Mouse (Mus musculus): ENCODE results near the gene Prlr.

The Prlr gene

DNA sequence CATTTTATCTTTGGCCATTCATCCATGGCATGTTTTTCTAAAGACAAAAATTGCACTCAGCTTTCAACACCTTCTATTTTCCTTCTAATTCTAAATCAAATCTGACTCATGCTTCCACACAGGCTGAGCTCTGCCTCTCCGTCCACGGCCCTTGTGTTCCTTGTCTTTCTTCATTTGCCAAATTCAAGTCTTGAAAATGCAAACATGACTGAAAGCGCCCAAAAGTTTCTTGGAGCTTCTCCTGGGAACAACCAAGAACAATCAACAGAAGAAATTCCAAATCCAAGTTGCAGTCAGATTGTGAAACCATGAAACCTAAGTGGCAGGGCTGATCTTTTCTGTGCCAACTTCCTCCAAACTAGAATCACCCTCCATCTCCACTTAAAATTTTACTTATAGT, 161.6 kb downstream of the Prlr start:
- DNase-seq: no peak

DNA sequence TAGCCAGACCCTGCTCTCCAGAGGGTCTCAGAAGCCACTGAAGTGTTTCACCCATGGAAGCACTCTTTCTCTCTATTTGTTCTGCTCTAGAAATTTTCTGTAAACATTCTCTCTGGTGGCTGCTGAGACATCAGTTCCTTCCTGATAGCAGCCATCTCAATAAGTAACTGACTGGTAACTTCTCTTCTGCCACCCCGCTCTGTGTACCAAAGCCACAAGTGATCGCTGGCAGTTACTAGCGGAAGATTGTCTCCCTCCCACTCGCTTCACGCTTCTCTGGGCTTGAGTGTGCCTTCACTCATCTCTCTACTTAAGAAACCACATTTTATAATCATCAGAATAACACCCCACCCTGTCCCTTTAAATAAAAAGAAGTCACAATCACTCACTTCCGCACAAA, 170.0 kb downstream of the Prlr start:
- DNase-seq: no peak

DNA sequence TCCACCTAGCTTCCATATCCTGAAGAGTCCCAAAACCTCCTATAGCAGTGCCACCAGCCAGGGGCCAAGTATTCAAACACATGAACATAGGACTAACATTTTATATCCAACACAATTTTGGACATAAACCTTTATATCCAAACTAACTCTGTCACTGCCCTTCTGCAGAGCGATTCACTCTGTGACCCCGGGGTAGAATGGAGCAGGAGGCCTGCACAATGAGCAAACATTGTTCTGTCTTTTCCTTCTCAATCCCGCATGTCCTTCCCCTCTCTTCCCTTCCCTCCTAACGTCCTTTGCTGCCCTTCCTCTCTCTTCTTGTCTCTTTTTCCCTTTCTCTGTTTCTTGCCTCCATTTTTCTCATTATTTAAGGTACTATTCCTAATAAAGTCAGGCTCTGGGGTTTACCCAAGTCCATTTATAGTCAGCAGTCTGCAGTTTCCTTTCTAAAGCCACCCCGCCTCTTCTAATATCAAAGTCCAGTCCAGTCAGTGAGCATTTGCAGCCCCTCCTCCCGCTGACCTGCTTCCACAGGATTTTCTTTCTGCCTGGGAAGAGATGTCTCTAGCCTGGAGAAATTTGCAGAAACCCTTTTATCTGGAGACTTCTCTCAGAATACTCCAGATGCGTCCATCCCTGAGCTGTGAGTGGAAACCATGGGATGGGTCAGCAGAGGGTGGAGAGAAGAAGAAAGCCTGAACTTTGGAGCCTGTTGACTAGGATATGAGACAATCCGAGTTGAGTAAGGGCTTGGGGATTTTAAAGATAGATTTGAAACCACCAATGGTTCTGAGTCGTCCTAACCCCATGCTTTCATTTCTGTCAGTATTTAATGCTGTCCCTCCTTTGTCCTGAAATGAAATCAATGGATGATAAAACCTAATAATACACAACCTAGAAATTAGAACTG, 181.3 kb downstream of the Prlr start, which contains the start of gene Agxt2:
TSS of gene Agxt2 (plus strand) at position 494 of the 910 bp plus-strand sequence.
- DNase-seq: peak; percentile 55

DNA sequence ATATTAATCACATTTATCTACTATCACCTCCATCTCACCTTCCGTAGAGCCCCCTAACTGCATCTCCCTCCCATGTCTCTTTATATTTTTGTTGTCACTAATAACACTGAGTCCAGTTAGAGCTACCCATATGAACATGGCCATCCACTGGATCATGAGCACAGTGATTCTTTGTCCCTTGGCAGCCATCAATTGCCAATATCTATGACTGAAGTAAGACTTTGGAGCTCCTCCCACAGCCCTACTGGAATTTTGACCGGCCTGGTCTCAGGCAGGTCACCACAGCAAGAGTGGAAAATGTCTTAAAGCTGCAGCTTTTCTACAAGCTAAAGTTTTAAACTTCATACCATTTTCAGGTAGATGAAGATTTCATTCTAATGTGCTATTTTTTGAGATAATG, 189.3 kb downstream of the Prlr start:
- no peak for DNase-seq

DNA sequence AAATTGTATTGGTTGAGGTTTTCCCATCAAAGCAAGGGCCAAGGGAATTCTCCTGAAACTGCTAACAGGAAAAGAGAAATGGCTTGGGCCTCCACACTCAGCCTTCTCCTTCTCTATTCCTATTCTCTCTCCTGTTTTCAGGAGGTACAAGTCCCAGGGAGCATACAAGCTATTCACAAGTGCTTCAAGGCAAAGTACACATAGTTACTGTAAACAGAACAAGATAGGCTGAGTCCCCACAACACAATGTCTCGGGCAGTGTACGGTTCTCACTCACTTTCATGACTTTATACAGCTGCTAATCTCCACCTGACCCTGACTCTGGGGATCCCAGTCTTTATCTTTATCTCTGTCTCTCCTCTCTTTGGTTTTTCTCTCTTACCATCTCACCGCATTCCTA, 198.4 kb downstream of the Prlr start:
- no peak for DNase-seq

DNA sequence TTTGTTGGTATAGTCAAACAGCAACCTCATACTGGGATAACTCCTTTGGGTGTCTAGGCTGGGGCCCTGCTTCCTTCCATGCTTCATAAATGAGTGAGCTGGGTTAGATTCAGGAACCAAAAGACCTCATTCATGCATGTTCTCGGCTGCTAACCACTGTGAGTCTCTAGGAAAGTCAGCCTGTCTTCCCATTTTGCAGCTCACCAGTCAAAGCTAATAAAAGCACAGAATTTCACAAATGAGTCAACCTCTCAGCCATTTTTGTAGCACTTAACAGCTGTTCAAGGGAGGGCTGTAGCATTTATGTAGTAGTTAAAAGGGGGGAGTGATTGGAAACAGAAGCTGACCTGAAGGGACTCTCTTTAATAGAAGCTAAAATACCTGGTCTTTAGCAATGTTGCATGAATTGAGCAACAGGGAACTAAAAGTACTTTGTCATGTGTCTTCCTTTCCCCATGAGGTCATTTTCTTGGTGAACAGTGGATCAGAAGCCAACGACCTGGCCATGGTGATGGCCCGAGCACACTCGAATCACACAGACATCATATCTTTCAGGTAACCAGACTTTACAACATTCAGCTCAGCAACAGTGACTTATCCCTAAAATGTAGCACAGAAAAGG, 201.4 kb downstream of the Prlr start:
- DNase-seq: no peak

DNA sequence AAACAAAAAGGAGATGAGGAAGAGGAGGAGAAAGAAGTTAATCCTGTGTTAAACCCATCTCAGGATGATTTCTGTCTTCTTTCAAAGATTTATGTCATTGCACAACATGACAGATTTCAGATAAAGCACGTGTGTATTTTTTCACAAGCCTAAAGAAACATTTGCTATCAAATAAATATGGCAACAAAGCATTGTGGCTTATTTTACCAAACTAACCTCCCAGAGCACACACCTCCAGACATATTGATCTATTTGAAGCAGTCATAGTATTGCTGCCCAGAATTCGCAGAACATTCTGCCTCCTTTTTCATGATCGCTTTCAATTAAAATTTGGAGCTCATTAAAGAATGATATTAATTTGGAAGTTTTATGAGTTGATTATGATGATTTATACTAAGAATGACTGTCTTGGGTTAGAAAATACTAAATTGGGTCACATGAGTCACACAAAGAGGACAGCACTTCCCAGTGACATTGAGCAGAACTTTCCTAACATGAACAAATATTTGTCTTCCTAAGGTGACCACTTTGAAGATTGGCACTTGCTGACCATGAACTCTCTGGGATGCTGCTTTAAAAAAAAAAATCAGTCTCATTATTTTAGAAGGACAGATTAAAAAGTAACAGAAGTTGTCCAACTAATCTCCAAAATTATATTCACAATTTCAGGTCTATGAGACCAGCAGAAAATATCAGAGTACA, 202.9 kb downstream of the Prlr start:
- no peak for DNase-seq

DNA sequence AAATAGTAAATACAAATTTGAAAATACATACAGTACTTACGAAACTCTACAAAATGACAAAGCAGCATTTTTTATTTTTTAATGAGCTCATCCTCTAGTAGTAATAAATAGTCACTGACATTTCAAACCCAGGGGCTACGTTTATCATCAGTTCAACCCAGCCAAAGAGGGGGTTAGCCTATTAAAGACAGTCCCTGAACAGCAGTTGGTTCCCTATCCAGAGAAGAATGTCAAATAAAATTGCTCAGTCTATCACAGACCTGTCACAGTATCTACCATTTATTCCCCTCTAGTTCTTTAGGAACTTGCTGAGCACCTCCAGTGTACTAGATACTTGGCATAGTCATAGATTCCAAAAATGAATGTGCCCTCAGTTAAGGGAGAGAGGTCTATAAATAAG, 210.2 kb downstream of the Prlr start:
- DNase-seq: no peak
